Mouse (Mus musculus) MEL (cell line): Measurements from ENCODE around the gene Nr1h3. TPM values are rescaled to one million over a fixed set of nuclear protein-coding genes. Genes with fewer than 3 reads are reported as not detected.

ENCODE experiments used
- DNase-seq: peaks from one replicate; pipeline ENCODE4 v3.0.0; 2011; ENCODE audit warnings: low read depth, low spot score
- H3K27ac ChIP-seq: 2 replicates; pipeline ENCODE4 v1.5.1; 2012; ENCODE audit warnings: low read depth, mild to moderate bottlenecking, control low read depth, low read length, moderate library complexity; ENCODE audit not compliant: control insufficient read depth
- H3K27me3 ChIP-seq, 2 experiments: fragments of 150-350 bp in 1 of 2; sonication (generic) in 1 of 2; 2 replicates each; pipeline ENCODE4 v1.6.1; 2012; ENCODE audit warnings: low read length in 2 of 2, mild to moderate bottlenecking in 2 of 2, improper control_type of control experiment in 1 of 2, moderate library complexity in 1 of 2; ENCODE audit not compliant: insufficient read depth in 2 of 2, control insufficient read depth in 1 of 2
- H3K36me3 ChIP-seq, 2 experiments: 2 replicates each; pipeline ENCODE4 v1.6.1; 2012 to 2014; ENCODE audit warnings: low read length in 2 of 2, improper control_type of control experiment in 1 of 2, inconsistent platforms in 1 of 2, mild to moderate bottlenecking in 1 of 2; ENCODE audit not compliant: insufficient read depth in 2 of 2, control insufficient read depth in 1 of 2
- H3K4me1 ChIP-seq, 2 experiments: fragments of 150-350 bp in 1 of 2; sonication (generic) in 1 of 2; 2 replicates each; pipeline ENCODE4 v1.6.1; 2012; ENCODE audit warnings: low read length in 2 of 2, improper control_type of control experiment in 1 of 2, mild to moderate bottlenecking in 1 of 2; ENCODE audit not compliant: insufficient read depth in 2 of 2, control insufficient read depth in 1 of 2
- H3K4me3 ChIP-seq, 2 experiments: fragments of 150-350 bp in 1 of 2; sonication (generic) in 1 of 2; 2 replicates each; pipeline ENCODE4 v1.5.1; 2012; ENCODE audit warnings: low read depth in 2 of 2, low read length in 2 of 2, mild to moderate bottlenecking in 2 of 2, moderate library complexity in 2 of 2, control low read depth in 1 of 2, improper control_type of control experiment in 1 of 2; ENCODE audit not compliant: control insufficient read depth in 1 of 2, insufficient read depth in 1 of 2
- H3K79me2 ChIP-seq: 2 replicates; pipeline ENCODE4 v1.6.1; 2012; ENCODE audit warnings: mild to moderate bottlenecking, low read length, moderate library complexity; ENCODE audit not compliant: control insufficient read depth, poor library complexity, insufficient read depth
- H3K9ac ChIP-seq: 2 replicates; pipeline ENCODE4 v1.6.1; 2012; ENCODE audit warnings: low read depth, mild to moderate bottlenecking, control low read depth, low read length, moderate library complexity; ENCODE audit not compliant: control insufficient read depth, poor library complexity, severe bottlenecking
- H3K9me3 ChIP-seq: fragments of 150-350 bp; sonication (generic); replicated peaks from 2 replicates; pipeline ENCODE4 v1.6.1; 2012; ENCODE audit warnings: mild to moderate bottlenecking, low read length, improper control_type of control experiment, moderate library complexity; ENCODE audit not compliant: insufficient read depth
- CHD2 ChIP-seq: IDR thresholded peaks from 2 replicates; pipeline ENCODE4 v1.6.1; 2011; ENCODE audit warnings: low read length, improper control_type of control experiment
- CTCF ChIP-seq, 3 experiments: IDR thresholded peaks in 2 of 3; conservative IDR thresholded peaks in 1 of 3; 2 replicates each; pipeline ENCODE4 v1.5.1; 2011 to 2012; ENCODE audit warnings: low read length in 3 of 3, low read depth in 2 of 3, mild to moderate bottlenecking in 2 of 3, improper control_type of control experiment in 1 of 3, inconsistent platforms in 1 of 3, mixed read lengths in 1 of 3, moderate library complexity in 1 of 3; ENCODE audit not compliant: control insufficient read depth in 1 of 3, insufficient read depth in 1 of 3, poor library complexity in 1 of 3, severe bottlenecking in 1 of 3
- E2F4 ChIP-seq: IDR thresholded peaks from 2 replicates; pipeline ENCODE4 v1.6.1; 2011; ENCODE audit warnings: low read depth, low read length, improper control_type of control experiment, borderline replicate concordance
- ELF1 ChIP-seq: IDR thresholded peaks from 2 replicates; pipeline ENCODE4 v1.6.1; 2014; ENCODE audit warnings: low read depth, mild to moderate bottlenecking, inconsistent platforms, low read length, improper control_type of control experiment, moderate library complexity
- ETS1 ChIP-seq: IDR thresholded peaks from 2 replicates; pipeline ENCODE4 v1.6.1; 2012; ENCODE audit warnings: low read depth, mild to moderate bottlenecking, inconsistent platforms, low read length, improper control_type of control experiment, moderate library complexity
- MAZ ChIP-seq: IDR thresholded peaks from 2 replicates; pipeline ENCODE4 v1.6.1; 2012; ENCODE audit warnings: low read depth, mild to moderate bottlenecking, inconsistent platforms, low read length, improper control_type of control experiment
- MEF2A ChIP-seq: IDR thresholded peaks from 2 replicates; pipeline ENCODE4 v1.6.1; 2014; ENCODE audit warnings: low read depth, mild to moderate bottlenecking, inconsistent platforms, low read length, improper control_type of control experiment; ENCODE audit not compliant: poor library complexity, insufficient replicate concordance, severe bottlenecking; ENCODE audit errors: extremely low read depth
- MYC ChIP-seq: IDR thresholded peaks from 2 replicates; pipeline ENCODE4 v1.6.1; 2011; ENCODE audit warnings: low read depth, mild to moderate bottlenecking, low read length, improper control_type of control experiment, moderate library complexity
- POLR2A ChIP-seq, 2 experiments: IDR thresholded peaks; 2 replicates each; pipeline ENCODE4 v1.6.1; 2011 to 2012; ENCODE audit warnings: low read length in 2 of 2, mild to moderate bottlenecking in 2 of 2, control low read depth in 1 of 2, improper control_type of control experiment in 1 of 2, low read depth in 1 of 2, moderate library complexity in 1 of 2; ENCODE audit not compliant: control insufficient read depth in 1 of 2, insufficient read depth in 1 of 2, poor library complexity in 1 of 2
- POLR2AphosphoS5 ChIP-seq: IDR thresholded peaks from 2 replicates; pipeline ENCODE4 v1.6.1; 2012; ENCODE audit warnings: low read depth, borderline replicate concordance, mild to moderate bottlenecking, inconsistent platforms, low read length, moderate library complexity, mixed read lengths
- RAD21 ChIP-seq: IDR thresholded peaks from 2 replicates; pipeline ENCODE4 v1.6.1; 2011; ENCODE audit warnings: mild to moderate bottlenecking, low read depth, low read length, improper control_type of control experiment
- SIN3A ChIP-seq: IDR thresholded peaks from 2 replicates; pipeline ENCODE4 v1.6.1; 2012; ENCODE audit warnings: low read length, improper control_type of control experiment, inconsistent platforms
- SMC3 ChIP-seq: IDR thresholded peaks from 2 replicates; pipeline ENCODE4 v1.6.1; 2011; ENCODE audit warnings: low read depth, low read length, improper control_type of control experiment
- TAL1 ChIP-seq: IDR thresholded peaks from 2 replicates; pipeline ENCODE4 v1.6.1; 2012; ENCODE audit warnings: mild to moderate bottlenecking, inconsistent platforms, low read length, moderate library complexity, mixed read lengths
- TBP ChIP-seq: IDR thresholded peaks from 2 replicates; pipeline ENCODE4 v1.8.0; 2011; ENCODE audit warnings: low read depth, low read length, improper control_type of control experiment
- TCF12 ChIP-seq: IDR thresholded peaks from 2 replicates; pipeline ENCODE4 v1.6.1; 2014; ENCODE audit warnings: low read depth, mild to moderate bottlenecking, inconsistent platforms, low read length, improper control_type of control experiment, moderate library complexity
- ZC3H11A ChIP-seq: IDR thresholded peaks from 2 replicates; pipeline ENCODE4 v1.6.1; 2012; ENCODE audit warnings: low read depth, mild to moderate bottlenecking, inconsistent platforms, low read length, improper control_type of control experiment
- ZMIZ1 ChIP-seq: IDR thresholded peaks from 2 replicates; pipeline ENCODE4 v1.6.1; 2012; ENCODE audit warnings: low read depth, mild to moderate bottlenecking, inconsistent platforms, low read length, improper control_type of control experiment, moderate library complexity
- polyA plus RNA-seq, 2 experiments: library from polyadenylated mRNA; stranded (reverse) in 1 of 2; unstranded in 1 of 2; fragments of >175 nt in 1 of 2; fragments of >200 nt in 1 of 2; gene quantifications; 2 replicates each; pipeline versions ENCODE4 v1.2.1 to v1.2.4; 2012; ENCODE audit warnings: low replicate concordance in 2 of 2, low read depth in 1 of 2; ENCODE audit not compliant: insufficient read length in 2 of 2, insufficient read depth in 1 of 2, missing spikeins in 1 of 2
- total RNA-seq: library from RNA; depleted of rRNA; stranded (reverse); fragments of 300-350 nt; gene quantifications from 2 replicates; pipeline ENCODE4 v1.2.3, GENCODE M21; 2012

Nr1h3 gene
- total and polyA plus RNA-seq, 3 experiments = 3.5 to 6.9 TPM; not detected in 1

DNA sequence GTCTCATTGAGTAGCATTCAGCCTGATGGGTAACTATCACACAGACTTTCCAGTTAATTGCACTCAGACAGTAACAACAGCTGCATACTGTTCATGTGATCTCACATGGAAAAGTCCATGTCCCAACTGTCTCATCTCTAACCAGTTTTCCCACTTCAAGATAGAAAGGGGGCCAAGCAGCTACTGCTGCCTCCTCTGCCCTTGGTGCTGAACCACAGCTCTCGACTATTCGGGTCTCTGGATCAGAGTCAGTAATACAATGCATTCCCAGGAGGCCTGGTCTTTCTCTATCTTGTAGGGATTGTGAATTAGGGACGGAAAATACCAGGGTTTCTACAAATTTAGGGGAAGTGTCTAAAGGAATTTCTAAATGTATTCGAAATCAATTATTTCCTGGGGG, 22.8 kb downstream of the Nr1h3 start:
- H3K4me1 ChIP-seq = peaks cover 5 to 18% of the 10 kb centered on the region in 2 experiments
- H3K27me3 ChIP-seq = no peaks in the 10 kb centered on the region
- no peaks in the 10 kb centered on the region for H3K9me3 ChIP-seq
- H3K4me3 ChIP-seq = no peak overlapping the region
- no peak overlapping the region for H3K27ac ChIP-seq
- TF ChIP-seq TAL1 = no peak
- TF ChIP-seq POLR2AphosphoS5 = no peak
- no peak for TF ChIP-seq SIN3A
- TF ChIP-seq MYC = no peak
- TF ChIP-seq TCF12 = no peak
- no peak overlapping the region for H3K9ac ChIP-seq
- H3K36me3 ChIP-seq = peaks cover 7 to 11% of the 10 kb centered on the region in 2 experiments
- DNase-seq = no peak
- H3K79me2 ChIP-seq = peaks cover 14% of the 10 kb centered on the region

DNA sequence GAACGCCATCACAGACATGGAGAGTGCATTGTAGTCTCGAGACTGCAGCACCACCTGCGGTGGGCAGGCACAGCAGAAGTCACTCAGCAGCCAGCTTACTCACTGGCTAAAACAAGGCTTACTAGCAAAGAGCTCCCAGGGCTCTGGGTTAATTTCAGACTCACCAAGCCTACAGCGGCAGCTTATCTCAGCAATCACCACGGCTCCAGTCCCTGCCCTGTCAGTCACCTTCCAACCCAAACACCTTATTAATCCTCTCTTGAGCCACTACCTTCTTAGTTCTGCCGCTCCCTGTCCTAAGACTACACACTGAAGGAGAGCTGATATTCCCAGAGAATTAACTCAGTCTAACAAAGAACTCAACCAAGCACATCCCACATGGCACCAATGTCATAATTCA, 26.4 kb downstream of the Nr1h3 start:
- Histone ChIP-seq H3K27me3 (no peaks in the 10 kb centered on the region), H3K4me1 (no peaks in the 10 kb centered on the region), H3K9ac (no peak overlapping the region), H3K79me2 (no peaks in the 10 kb centered on the region; the same call in 1 of the 2 replicates), H3K9me3 (no peaks in the 10 kb centered on the region), H3K36me3 (peaks cover 2 to 13% of the 10 kb centered on the region in 2 experiments; a peak in 2 of 4 replicates)
- no peak for TF ChIP-seq CHD2
- TF ChIP-seq TBP = no peak
- no peak for TF ChIP-seq E2F4
- no peak for TF ChIP-seq ZMIZ1
- TF ChIP-seq SMC3 = no peak
- no peak for TF ChIP-seq ELF1
- no peak for TF ChIP-seq MAZ
- TF ChIP-seq CTCF (IDR thresholded peaks at IDR 0.05 in 2 of 3, conservative IDR thresholded peaks at IDR 0.05 in 1 of 3; ENCODE audit: control insufficient read depth in 1 of 3, insufficient read depth in 1 of 3, low read depth in 2 of 3, low read length in 3 of 3, poor library complexity in 1 of 3, severe bottlenecking in 1 of 3) = no peak
- TF ChIP-seq ZC3H11A = no peak
- no peak for TF ChIP-seq RAD21
- no peak for TF ChIP-seq POLR2AphosphoS5
- no peak for TF ChIP-seq SIN3A
- no peak for TF ChIP-seq ETS1
- TF ChIP-seq POLR2A (IDR thresholded peaks at IDR 0.05; ENCODE audit: control insufficient read depth in 1 of 2, insufficient read depth in 1 of 2, low read depth in 1 of 2, low read length in 2 of 2, poor library complexity in 1 of 2) = no peak
- no peak for TF ChIP-seq MEF2A
- TF ChIP-seq, all 39 proteins: peak for 0
- Histone ChIP-seq H3K27ac (no peak overlapping the region), H3K4me3 (no peak overlapping the region)
- DNase-seq = no peak
